Mouse (Mus musculus) intestine, embryonic 16.5 days (tissue): ENCODE measurements around the gene Gm29564. TPM values are rescaled to one million over a fixed set of nuclear protein-coding genes. Genes with fewer than 3 reads are reported as not detected.
"Not testable (repeated sequence)": the region's sequence is repeated elsewhere in the genome, so short reads cannot be mapped to it uniquely, and the experiment has no call there.

Experiments used
- ATAC-seq: fragments of 200-750 bp; cut with Nextera tagmentation; 2 replicates; pipeline ENCODE4 v1.8.0; 2017; ENCODE audit warnings: moderate TSS enrichment, moderate library complexity
- H3K27ac ChIP-seq: fragments of 300-500 bp; sonication (generic); 2 replicates; pipeline ENCODE4 v1.5.1; 2014; ENCODE audit warnings: mild to moderate bottlenecking, low read length
- H3K27me3 ChIP-seq: fragments of 300-500 bp; sonication (generic); replicated peaks from 2 replicates; pipeline ENCODE4 v1.6.1; 2014; ENCODE audit warnings: low read length, control low read depth, mixed read lengths; ENCODE audit not compliant: control insufficient read depth, insufficient read depth
- H3K36me3 ChIP-seq: fragments of 300-500 bp; sonication (generic); 2 replicates; pipeline ENCODE4 v1.6.1; 2014; ENCODE audit warnings: low read length, control low read depth; ENCODE audit not compliant: control insufficient read depth, insufficient read depth
- H3K4me1 ChIP-seq: fragments of 300-500 bp; sonication (generic); 2 replicates; pipeline ENCODE4 v1.6.1; 2014; ENCODE audit warnings: low read length, control low read depth, mixed read lengths; ENCODE audit not compliant: control insufficient read depth, insufficient read depth
- H3K4me2 ChIP-seq: fragments of 300-500 bp; sonication (generic); 2 replicates; pipeline ENCODE4 v1.6.1; 2014; ENCODE audit warnings: low read depth, low read length, control low read depth
- H3K4me3 ChIP-seq: fragments of 300-500 bp; sonication (generic); 2 replicates; pipeline ENCODE4 v1.5.1; 2014; ENCODE audit warnings: mild to moderate bottlenecking, low read length
- H3K9ac ChIP-seq: fragments of 300-500 bp; sonication (generic); 2 replicates; pipeline ENCODE4 v1.6.1; 2014; ENCODE audit warnings: low read depth, low read length
- H3K9me3 ChIP-seq: fragments of 300-500 bp; sonication (generic); 2 replicates; pipeline ENCODE4 v1.6.1; 2016; ENCODE audit warnings: low read length, control low read depth; ENCODE audit not compliant: control insufficient read depth
- WGBS: fragments of 180-500 bp; shearing (Covaris S2); extraction: QIAGEN DNeasy Blood & Tissue Kit; methylation state at CpG from one replicate; pipeline ENCODE4 v1.1.7; 2014; 5-methylcytosine and 5-hydroxymethylcytosine counted together
- polyA plus RNA-seq: library from polyadenylated mRNA; unstranded; fragments of >200 nt; fragmentation: Nextera tagmentation; extraction: Ambion mirVana; gene quantifications from 2 replicates; pipeline ENCODE4 v1.2.1, GENCODE M21; 2015

The Gm29564 gene
- not detected in 2 replicates for polyA plus RNA-seq

GRCm38 (mm10) chrY:78212693-78213092, at the start of gene Gm29564:
TSS of gene Gm29564 (plus strand) at chrY:78212993.
- H3K4me3 ChIP-seq, H3K9ac ChIP-seq, ATAC-seq, H3K36me3 ChIP-seq, H3K4me2 ChIP-seq, H3K27me3 ChIP-seq, H3K4me1 ChIP-seq, H3K9me3 ChIP-seq, H3K27ac ChIP-seq: not testable (repeated sequence)
- no CpG with 5 or more reads among the region's 6 CpGs for WGBS

Other genes starting within 250 kb of the Gm29564 start
- gene Gm20867, start 249.8 kb upstream of the Gm29564 start, polyA plus RNA-seq = not detected in 2 replicates